Mouse (Mus musculus) embryo, embryonic 11.5 days (tissue): ENCODE measurements around the gene Phactr4.

Source experiments
- DNase-seq: peaks from one replicate; pipeline ENCODE4 v3.0.0-alpha.2; 2012; ENCODE audit warnings: low read depth, low spot score

The Phactr4 gene

GRCm38 (mm10) chr4:132338943-132339342 is 83.3 kb downstream of the Phactr4 start:
- DNase-seq, result no peak

- no peak for DNase-seq
Measured at GRCm38 (mm10) chr4:132332880-132333279, 89.4 kb downstream of the Phactr4 start.

- no peak for DNase-seq
Measured at GRCm38 (mm10) chr4:132331960-132332359, 90.3 kb downstream of the Phactr4 start.

DNA sequence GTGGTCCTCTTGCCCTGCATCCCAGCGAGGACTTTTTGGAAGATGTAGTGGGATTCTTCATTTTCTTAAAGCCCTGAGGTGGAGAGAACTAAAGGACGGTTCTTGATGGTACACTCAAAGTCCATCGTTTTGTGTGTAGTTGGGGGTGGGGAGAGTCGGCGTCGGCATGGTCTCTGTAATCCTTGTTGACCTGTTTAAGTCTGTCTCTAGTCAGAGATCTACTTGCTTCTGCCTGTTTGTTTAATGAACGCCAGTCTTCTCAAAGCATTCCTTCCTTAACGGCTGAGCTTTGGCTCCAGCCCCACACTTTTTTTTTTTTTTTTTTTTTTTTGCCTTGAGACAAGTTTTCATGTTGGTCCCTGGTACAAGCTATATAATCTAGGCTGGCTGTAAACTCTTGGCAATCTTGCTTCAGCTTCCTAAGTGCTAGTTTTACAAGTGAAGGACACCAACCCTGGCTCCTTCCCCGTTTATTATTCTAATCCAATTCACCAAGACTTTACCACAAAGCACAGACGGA is 92.4 kb downstream of the Phactr4 start:
- DNase-seq, result no peak

GRCm38 (mm10) chr4:132329115-132329834 is 93.0 kb downstream of the Phactr4 start, which contains the start of gene Trnau1ap:
Gene Trnau1ap, minus strand, starts transcription at chr4:132329538.
- DNase-seq, result peak; percentile 87

DNA sequence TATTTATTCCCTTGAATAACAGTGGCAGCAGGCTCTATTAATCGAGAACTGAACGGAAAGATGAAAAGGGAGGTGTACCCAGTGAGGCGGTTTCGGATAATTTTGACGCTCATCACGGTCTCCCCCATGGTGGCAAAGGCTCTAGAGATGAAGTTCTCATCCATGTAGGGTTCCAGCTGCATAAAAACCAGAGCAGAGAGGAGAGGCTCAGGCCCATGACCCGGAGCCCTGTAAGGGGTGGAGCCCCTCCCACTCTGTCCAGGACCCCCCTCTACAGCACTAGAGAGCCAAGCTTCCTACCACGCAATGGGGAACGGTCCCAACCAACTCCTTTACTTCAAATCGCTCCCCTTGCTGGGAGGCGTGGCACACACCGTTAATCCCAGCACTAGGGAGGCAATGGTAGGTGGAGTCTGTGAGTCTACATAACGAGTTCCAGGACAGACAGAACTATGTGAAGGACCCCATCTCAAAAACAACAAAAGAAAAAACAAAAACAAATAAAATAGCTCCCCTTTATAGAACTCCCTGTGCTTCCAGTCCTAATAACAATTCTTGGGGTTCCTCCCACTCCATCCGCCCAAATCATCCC is 93.8 kb downstream of the Phactr4 start:
- no peak for DNase-seq

- no peak for DNase-seq
Measured at GRCm38 (mm10) chr4:132326481-132326880, 95.8 kb downstream of the Phactr4 start.

- DNase-seq, result no peak
Measured at GRCm38 (mm10) chr4:132315711-132316110, 106.6 kb downstream of the Phactr4 start.

GRCm38 (mm10) chr4:132312627-132313026 is 109.7 kb downstream of the Phactr4 start:
- DNase-seq, result no peak

GRCm38 (mm10) chr4:132311801-132312200 is 110.5 kb downstream of the Phactr4 start:
- DNase-seq, result no peak

GRCm38 (mm10) chr4:132311209-132311608 is 111.1 kb downstream of the Phactr4 start:
- DNase-seq, result no peak

- no peak for DNase-seq
Measured at GRCm38 (mm10) chr4:132309849-132310472, 112.3 kb downstream of the Phactr4 start.

GRCm38 (mm10) chr4:132309140-132309848 is 113.0 kb downstream of the Phactr4 start:
- DNase-seq, result no peak

GRCm38 (mm10) chr4:132308437-132309139 is 113.7 kb downstream of the Phactr4 start:
- peak; percentile 84 for DNase-seq

DNA sequence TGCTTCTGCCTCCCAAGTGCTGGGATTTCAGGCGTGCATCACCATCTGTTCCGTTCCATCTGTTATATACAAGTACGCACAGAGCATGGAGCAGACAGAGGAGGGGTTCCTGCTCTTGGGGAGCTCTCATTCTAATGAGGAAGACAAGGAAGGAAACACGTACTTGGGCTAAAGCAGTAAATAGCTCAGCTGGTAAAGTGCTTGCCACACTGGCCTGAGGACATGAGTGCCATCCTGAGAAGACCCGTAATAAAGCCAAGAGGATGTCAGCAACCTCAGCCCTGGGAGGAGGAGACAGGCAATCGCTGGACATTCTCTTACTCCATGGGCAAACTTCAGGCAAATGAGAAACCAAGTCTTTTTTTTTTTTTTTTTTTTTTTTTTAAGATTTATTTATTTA is 116.3 kb downstream of the Phactr4 start:
- DNase-seq, result no peak
